Mouse (Mus musculus): Measurements from ENCODE around the gene Bpifb9b. TPM values are rescaled to one million over a fixed set of nuclear protein-coding genes. Genes with fewer than 3 reads are reported as not detected.
"Not testable (repeated sequence)": the region's sequence is repeated elsewhere in the genome, so short reads cannot be mapped to it uniquely, and the experiment has no call there.

The Bpifb9b gene
- not detected for total RNA-seq (2021)
- long read RNA-seq, experiment 1 = 0 reads
- long read RNA-seq, experiment 2 = 0 reads

DNA sequence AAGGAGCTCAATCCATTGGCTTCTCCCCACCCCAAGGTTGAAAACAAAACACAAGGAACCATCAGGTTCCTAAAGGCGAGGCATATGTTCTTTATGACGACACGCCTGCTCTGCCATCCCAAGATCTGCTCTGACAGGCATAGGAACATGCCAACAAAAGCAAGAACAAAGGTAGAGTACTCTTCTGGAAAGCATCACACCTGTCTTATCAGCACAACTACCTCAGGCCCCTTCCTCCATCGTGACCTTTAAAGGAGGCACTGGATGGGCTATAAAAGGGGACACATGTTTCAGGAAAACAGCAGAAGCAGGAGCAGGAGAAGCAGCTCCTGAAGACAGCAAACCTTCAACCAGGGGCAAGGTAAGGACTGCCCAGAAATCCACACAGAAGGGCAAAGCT, at the start of gene Bpifb9b:
Gene Bpifb9b (plus strand): TSS at position 301 of the 400 bp plus-strand sequence.
- not testable (repeated sequence) for DNase-seq (ENCODE audit: low spot score in 2 of 2)

DNA sequence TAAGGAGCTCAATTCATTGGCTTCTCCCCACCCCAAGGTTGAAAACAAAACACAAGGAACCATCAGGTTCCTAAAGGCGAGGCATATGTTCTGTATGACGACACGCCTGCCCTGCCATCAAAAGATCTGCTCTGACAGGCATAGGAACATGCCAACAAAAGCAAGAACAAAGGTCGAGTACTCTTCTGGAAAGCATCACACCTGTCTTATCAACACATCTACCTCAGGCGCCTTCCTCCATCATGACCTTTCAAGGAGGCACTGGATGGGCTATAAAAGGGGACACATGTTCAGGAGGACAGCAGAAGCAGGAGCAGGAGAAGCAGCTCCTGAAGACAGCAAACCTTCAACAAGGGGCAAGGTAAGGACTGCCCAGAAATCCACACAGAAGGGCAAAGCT, 49.5 kb upstream of the Bpifb9b start, which contains the start of gene Bpifb9a:
Gene Bpifb9a (plus strand): TSS at position 301 of the 400 bp plus-strand sequence.
- DNase-seq (ENCODE audit: low spot score in 2 of 2) = not testable (repeated sequence)

DNA sequence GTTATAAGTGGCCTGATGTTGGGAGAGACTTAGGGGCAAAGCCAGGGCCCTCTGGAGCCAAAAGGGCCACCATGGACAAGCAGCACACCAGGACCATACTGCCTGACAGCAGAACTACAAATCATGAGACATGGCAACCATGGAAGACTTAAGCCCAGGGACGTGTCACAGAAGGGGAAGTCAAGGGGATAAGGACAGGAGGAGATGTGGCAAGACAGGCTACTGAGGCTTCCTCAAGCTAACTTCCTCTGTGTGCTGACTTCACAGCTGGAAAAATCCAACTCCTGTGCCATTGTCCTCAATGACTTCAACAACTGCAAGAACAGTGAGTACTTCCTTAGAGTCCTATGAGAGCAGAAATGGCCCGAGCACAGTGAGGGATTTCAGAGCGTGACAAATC, 42.6 kb upstream of the Bpifb9b start:
- DNase-seq (ENCODE audit: low spot score in 2 of 2) = not testable (repeated sequence)

DNA sequence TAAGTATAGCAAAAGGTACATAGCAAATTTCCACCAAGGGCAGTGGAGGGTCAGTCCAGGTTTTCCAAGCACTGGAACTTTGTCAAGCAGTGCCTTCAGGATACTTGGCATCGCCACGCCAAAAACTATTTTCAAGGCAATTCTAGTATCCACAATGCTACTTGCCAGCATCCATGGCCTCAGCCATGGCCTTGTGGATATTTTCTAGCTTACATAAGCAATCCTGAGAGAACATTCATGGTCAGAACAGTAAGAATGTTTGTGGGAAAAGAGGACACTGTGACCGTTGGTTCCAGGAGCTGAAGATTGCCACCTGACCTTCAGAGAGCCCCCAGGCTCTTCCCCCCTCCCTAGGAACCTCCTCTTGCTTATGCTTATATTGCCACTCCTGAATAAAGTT, 15.2 kb upstream of the Bpifb9b start:
- DNase-seq (ENCODE audit: low spot score in 2 of 2) = not testable (repeated sequence)

DNA sequence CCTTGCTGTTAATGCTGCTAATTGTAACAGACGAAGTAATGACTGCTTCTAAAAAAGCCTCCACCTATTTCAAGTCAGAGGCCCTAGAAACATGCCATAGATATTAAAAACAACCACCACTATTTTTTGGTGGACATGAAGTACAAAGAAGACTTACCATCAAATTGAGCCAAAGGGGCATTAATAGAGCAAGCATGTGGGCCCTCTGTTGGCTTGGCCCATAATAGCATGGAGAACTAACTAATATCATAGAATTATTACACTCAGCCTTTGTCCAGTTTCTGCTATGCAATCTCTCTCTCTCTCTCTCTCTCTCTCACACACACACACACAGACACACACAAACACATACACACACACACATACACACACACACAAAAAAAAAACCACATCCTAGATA, 14.2 kb upstream of the Bpifb9b start:
- no peak for DNase-seq (ENCODE audit: low spot score in 2 of 2)

DNA sequence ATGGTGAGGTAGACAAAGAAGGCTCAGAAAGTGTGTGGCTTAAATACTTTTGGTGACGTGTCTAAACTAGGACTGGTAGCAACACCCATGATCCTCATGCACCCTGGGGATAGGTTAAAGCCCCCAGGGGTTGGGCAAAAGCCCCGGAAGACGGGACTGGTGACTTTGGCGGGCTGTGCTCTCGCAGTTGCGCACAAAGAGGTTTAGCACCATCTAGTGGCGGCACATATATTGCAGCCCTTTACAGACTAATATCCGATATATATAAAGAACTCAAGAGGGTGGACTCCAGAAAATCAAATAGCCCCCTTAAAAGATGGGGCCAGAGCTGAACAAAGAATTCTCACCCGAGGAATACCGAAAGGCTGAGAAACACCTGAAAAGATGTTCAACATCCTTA, 12.3 kb upstream of the Bpifb9b start:
- DNase-seq (ENCODE audit: low spot score in 2 of 2) = peak; percentile 38 to 43

DNA sequence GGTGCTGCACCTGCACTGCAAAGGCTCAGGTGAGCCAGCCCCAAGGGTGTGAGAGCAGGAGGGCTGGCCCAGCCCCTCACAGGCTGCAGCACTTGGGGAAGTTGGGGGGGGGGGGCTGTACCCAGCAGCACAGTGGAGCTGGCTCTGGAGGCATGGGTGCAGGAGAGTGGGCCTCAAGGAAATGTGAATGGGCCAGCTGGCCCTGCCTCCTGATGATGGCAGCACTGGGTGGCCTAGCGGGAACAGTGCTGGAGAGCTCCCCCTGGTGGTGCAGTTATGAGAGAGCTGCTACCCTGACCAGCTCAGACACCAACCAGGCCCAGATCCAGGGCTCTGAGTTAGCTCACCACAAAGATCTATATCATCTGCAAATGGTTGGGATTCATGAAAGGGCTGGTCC, 6.5 kb upstream of the Bpifb9b start:
- DNase-seq (ENCODE audit: low spot score in 2 of 2) = peak; percentile 72 to 75

DNA sequence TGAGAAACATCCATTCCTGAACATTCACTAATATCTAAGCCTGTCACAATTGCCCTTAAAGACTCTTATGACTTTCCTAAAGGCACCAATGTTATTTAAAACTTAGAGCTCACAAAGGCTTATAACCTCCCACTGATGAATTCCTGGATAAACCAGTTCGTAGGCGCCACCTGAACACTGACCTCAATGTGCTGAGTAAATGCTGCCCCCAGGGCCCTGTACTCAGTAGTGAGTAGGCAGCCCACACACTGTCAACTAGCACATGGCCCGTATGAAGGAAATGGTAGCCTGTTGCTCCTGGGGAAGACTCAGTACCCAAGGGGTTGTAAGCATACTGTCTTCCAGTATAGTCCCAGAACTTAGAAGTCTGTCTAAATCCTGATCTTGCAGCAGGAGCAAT, 5.3 kb upstream of the Bpifb9b start:
- DNase-seq (ENCODE audit: low spot score in 2 of 2) = no peak

DNA sequence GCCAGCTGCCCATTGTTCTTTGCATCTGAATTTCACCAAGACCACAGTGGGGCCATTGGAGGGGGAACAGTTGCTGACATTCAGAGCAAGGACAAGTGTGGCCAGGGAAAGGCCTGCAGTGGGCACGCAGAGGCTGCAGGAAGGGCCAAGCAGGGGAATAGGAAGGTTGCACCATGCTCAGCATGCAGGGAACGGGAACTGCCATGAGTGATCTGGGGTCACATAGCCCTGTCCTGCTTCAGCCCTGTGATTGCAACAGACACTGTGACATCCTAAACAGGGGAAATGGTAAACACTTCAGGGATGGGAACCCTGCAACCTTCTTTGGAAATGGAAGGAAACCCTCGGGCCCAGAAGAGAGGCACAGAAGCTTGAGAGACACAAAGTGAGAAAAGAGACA, 2.4 kb upstream of the Bpifb9b start:
- DNase-seq (ENCODE audit: low spot score in 2 of 2) = not testable (repeated sequence)

DNA sequence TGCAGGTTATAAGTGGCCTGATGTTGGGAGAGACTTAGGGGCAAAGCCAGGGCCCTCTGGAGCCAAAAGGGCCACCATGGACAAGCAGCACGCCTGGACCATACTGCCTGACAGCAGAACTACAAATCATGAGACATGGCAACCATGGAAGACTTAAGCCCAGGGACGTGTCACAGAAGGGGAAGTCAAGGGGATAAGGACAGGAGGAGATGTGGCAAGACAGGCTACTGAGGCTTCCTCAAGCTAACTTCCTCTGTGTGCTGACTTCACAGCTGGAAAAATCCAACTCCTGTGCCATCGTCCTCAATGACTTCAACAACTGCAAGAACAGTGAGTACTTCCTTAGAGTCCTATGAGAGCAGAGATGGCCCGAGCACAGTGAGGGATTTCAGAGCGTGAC, 6.7 kb downstream of the Bpifb9b start:
- DNase-seq (ENCODE audit: low spot score in 2 of 2) = not testable (repeated sequence)

DNA sequence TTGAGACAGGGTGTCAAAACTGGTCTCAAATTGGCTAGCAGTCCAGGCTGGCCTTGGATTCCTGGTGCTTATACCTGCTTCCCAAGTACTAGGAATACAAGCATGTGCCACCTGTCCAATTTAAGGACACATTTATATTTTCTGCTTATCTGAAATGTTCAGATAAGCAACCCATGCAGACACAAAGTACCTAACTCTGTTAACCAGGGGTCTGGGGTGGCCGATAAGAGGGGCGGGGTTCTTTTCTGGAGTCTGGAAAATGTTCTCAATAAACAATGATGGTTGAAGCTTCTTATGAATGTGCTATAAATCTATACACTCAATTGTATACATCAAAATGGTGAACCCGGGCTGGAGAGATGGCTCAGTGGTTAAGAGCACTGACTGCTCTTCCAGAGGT, 19.8 kb downstream of the Bpifb9b start:
- no peak for DNase-seq (ENCODE audit: low spot score in 2 of 2)

DNA sequence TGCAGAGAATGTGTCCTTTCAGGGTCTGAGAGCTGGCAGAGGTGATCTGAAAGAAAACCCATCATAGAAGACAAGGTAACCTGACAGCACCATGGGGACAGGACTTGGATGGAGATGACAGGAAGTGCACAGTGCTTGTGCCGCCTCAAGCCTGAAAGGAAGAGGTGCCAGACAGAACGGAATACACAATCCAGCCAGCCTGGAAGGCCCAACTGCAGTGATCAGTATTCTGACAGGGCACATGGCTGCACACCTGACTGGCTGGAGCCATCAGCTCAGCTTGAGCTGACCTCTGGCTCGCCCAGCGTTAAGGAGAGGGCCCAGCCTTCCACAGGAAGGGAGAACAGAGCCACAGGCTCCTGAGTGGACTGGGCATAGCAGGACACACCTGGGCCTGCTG, 28.5 kb downstream of the Bpifb9b start:
- DNase-seq (ENCODE audit: low spot score in 2 of 2) = no peak

DNA sequence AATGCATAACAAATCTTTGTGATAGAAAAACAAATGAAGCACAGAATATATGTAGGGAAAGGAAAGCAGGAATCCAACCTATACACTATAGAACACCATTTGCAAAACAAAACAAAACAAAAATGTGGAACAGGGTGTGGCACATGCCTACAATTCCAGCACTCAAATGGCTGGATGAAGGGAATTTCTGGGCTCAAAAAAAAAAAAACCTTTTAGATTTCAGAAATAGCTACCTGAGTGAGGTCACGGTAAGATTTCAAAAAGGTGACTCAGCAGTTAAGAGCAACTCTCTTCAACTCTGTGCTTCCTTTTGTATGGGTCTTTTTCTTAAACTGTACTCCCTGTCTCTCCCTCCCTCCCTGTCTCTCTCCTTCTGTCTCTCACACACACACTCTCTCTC, 31.1 kb downstream of the Bpifb9b start:
- DNase-seq (ENCODE audit: low spot score in 2 of 2) = no peak

DNA sequence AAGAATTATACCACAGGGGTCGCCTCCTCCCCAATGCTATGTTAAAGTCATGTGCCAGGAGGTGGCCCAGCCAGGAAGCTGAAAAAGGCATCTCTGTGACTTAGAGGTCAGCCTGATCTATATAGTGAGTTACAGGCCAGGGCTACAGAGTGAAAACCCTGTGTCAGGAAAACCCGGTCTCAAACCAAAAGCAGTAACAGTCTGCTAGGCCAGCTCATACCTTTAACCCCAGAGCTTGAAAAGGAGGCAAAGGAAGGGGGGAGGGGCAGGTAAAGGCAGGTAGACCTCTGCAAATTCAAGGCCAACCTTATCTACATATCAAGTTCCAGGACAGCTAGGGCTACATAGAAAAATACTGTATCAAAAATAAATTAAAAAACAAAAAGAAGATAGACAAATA, 32.3 kb downstream of the Bpifb9b start:
- no peak for DNase-seq (ENCODE audit: low spot score in 2 of 2)

DNA sequence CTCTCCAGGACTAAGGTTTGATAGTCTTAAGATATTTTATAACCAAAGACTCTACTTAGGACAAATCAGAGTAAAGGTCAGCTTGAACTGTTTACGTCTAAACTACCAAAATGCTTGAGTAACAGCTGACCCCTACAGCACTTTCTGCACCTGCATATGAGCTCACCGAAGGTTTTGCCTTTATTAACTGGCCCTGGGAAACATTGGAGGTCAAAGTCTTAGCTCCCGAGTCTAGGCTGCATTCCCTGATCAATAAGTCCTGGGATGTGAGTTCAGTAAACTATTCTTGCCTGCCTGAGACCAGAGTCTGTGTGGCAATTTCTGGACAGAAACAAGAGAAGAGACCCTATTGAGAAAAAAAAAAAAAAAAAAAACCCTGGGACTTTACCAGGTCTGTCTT, 41.1 kb downstream of the Bpifb9b start:
- DNase-seq (ENCODE audit: low spot score in 2 of 2) = no peak

DNA sequence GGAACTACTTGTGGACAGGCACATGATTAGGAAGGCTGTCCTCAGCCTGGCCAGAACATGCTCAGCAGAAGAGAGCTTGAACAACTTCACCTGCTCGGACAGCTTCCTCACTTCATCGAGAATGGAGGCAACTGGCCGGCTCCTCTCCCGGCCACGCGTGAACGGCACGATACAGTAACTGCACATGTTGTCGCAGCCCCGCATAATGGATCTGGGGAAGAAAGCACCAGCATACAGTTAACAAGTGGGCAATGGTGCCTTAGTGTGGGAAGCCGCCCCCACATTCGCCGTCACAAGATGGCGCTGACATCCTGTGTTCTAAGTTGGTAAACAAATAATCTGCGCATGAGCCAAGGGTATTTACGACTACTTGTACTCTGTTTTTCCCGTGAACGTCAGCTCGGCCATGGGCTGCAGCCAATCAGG, 47.0 kb downstream of the Bpifb9b start:
- DNase-seq (ENCODE audit: low spot score in 2 of 2) = not testable (repeated sequence)

DNA sequence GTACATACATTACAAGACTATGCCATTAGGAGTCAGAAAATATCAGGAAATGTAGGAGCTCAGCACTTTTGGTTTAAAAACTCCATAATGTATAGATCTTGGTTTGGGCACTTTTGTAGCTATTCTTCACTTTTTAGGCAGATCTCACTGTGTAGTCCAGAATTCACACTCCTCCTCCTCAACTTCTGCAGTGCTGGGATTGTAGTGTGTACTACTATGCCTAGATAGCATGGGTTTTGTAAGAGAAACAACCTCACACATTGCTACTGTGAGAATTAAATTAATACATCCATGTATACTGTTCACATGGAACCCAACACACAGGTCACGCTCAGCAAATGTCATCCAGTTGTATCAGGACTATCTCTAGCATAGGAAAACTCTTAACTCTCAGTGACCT, 60.5 kb downstream of the Bpifb9b start:
- no peak for DNase-seq (ENCODE audit: low spot score in 2 of 2)

Other genes with a start within 250 kb of the Bpifb9b start
- gene Bpifa3, start 176.9 kb upstream of the Bpifb9b start, total RNA-seq (2021) = not detected
- under 1 TPM in 1 of 2 experiments, not detected in 1; 0.35 TPM for gene Bpifa1, start 164.3 kb upstream of the Bpifb9b start, total RNA-seq (2021)
- gene Bpifa5, start 144.6 kb upstream of the Bpifb9b start, total RNA-seq (2021) = not detected
- gene Bpifb1, start 116.4 kb upstream of the Bpifb9b start, total RNA-seq (2021) = not detected
- not detected for gene Bpifb5, start 83.5 kb upstream of the Bpifb9b start, total RNA-seq (2021)
- not detected for gene Bpifb9a, start 49.4 kb upstream of the Bpifb9b start, total RNA-seq (2021)
- 10 to 100 TPM in 1 of 2 experiments, 1 to 10 TPM in 1; 9.3 to 13.6 TPM for gene Cdk5rap1, start 65.8 kb downstream of the Bpifb9b start, total RNA-seq (2021)
- gene Snta1, start 100.9 kb downstream of the Bpifb9b start, total RNA-seq (2021) = 10 to 100 TPM; 23.8 to 29.3 TPM
- gene Cbfa2t2, start 129.3 kb downstream of the Bpifb9b start, total RNA-seq (2021) = 10 to 100 TPM; 28.7 to 36.9 TPM
- gene 1700003F12Rik, start 239.9 kb downstream of the Bpifb9b start, total RNA-seq (2021) = under 1 TPM in 1 of 2 experiments, not detected in 1; 0.46 TPM
- under 1 TPM in 1 of 2 experiments, not detected in 1; 0.19 TPM for gene Actl10, start 244.5 kb downstream of the Bpifb9b start, total RNA-seq (2021)